Mouse (Mus musculus): ENCODE measurements at regions not wholly inside any gene's neighbourhood (a gene's known extent, or its start where the extent isn't known, plus 50 kb on each side); places are given as distances from the start of the nearest gene placed in this dataset.

DNA sequence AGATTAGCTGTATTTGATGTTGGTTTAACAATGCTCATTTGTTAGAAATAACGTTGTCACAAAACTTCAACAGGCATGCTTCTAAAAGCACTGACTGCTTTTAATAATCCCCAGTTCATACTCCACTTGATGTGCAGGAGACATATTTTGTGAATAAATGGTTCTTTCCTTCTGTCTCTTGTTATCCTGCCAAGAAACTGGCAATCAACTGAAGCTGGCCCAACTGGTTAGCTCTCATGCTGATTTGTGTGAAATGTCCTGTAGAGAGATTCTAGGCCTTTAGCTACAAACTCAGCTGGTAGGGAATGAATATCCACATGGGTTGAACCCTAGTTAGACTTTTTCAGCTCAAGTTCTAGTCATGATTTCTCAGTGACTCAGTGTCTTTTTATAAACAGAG is 647.8 kb upstream of the Cntnap5b start:
- in situ Hi-C loops (cut with MseI, MboI) = no loop called here

DNA sequence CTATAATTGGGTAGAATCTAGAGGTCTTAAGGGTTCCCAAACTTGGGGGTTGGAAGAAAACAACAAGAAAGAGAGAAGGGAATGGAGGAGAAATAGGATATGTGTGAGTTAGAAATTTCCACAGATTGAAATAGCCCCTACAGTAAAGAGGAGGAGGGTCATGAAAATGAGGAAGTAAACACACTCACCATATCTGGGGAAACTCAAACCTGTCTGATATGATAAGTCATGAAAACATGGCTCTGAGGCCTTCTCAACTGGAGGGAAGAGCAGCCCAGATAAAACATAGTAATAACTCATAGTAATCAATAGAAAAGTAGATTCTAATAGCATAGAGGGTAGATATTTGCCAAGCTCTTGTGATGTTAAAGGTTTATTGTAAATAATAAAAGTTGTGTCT is 638.4 kb upstream of the Cntnap5b start:
- in situ Hi-C loops (cut with MseI, MboI) = no loop called here

DNA sequence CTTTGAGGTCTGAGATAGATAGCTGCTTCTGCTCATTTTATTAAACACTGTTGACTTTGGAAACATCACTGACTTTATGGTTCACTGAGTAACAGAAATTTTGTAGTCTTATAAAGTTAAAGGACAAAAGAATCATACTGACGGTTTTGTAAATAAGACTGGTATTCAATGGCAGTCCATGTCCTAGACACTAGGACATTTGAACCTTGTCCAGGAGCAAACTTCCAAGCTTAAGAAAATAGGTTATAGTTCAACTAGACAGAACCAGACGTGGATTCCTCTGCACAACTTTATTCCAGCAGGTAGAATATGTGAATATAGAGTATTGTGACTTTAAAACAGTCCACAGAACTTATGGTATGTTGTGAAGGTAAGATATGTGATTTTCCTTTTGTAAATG is 635.0 kb upstream of the Cntnap5b start:
- in situ Hi-C loops (cut with MseI, MboI) = no loop called here

DNA sequence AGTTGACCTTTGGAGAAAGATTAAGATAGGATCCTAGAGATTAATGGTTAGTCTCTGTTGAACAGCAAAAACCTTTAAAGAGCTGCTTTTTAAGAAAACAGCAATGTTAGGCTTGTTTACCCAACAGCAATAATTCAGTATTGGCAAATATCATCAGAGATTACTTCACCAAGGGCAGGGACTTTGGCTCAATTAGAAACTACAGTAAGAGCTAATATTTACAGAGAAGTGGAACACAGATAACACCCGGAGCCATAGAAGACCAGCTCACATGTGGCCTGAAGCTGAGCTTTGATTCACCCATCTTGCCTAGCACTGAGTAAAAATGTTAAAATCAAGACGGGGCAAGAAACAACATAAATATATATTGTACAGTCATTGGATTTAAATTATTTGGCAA is 611.9 kb upstream of the Cntnap5b start:
- in situ Hi-C loops (cut with MseI, MboI) = loop anchor here in 1 of 2 experiments (5.0 kb wide), 1 partner anchor 52 kb away; no protein-coding TSS in a partner anchor

Measured in mouse trophoblast stem cell (cell line).